In the genomic region with DNA sequence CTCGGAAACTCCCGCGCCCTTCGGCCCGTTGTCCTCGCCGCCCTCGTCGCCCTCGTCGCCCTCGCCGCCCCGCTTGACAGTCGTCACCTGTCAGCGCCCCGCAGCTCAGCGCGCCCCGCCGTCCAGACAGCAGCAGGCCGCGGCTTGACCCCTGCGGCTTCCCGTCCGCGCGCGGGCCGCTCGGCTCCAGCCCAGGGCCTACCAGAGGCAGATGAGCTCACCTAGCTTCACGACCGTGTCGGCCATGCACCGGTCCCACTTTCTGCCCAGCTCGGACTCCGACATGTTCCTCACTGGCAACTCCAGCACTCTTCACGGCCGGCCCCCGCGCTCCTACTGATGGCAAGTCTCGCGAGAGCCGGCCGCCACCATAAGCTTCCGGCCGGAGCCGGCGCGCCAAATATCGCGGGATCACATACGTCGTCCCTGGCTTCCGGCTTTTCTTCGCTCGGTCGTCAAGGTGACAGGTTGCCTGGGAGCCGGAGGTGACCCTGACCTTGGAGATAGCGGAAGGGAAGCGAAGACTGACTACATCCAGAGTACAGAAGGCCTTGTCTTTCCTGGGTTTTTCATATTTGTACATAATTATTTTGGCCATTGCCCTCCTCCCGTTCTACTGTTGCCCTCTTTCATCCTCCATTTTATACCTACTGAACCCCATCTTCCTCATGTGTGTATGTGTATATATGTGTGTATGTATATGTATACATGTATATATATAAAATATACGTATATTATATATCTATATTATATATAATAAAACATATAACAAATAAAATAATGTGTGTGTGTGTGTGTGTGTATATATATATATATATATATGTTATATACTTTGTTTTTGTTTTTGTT, we compare ENCODE assay signal across 7 mouse cellular contexts. TPM values are rescaled to one million over a fixed set of nuclear protein-coding genes. Genes with fewer than 3 reads are reported as not detected.
DNase-seq lines count a peak whose midpoint lies in the region; ATAC-seq and TF ChIP-seq lines count a peak whose summit lies in the region.

A gene (minus strand): TSS at position 413 of the 849 bp plus-strand sequence.

- under 1% methylated on average over 63 of the region's 63 CpGs for WGBS in embryonic facial prominence, embryonic 10.5 days
- under 1% methylated on average over 62 of the region's 63 CpGs for WGBS in intestine, postnatal 0 days
- WGBS in midbrain, embryonic 12.5 days = under 1% methylated on average over 63 of the region's 63 CpGs
- WGBS in small intestine, adult 2 months = under 1% methylated on average over 61 of the region's 63 CpGs

- H3K4me3 ChIP-seq in embryonic facial prominence, embryonic 10.5 days = peak within 1 kb of the TSS; percentile 76
- peak within 1 kb of the TSS; percentile 91 for H3K4me3 ChIP-seq in intestine, postnatal 0 days (ENCODE audit: low read depth, low read length)
- H3K4me3 ChIP-seq in midbrain, embryonic 12.5 days = peak within 1 kb of the TSS; percentile 98
- peak within 1 kb of the TSS; percentile 91 for H3K4me3 ChIP-seq in small intestine, adult 2 months (ENCODE audit: low read depth, low read length)

- peaks cover 28% of the 10 kb centered on the region for H3K4me1 ChIP-seq in embryonic facial prominence, embryonic 10.5 days
- H3K4me1 ChIP-seq in intestine, postnatal 0 days (replicated peaks; ENCODE audit: control insufficient read depth, insufficient read depth, low read length) = no peaks in the 10 kb centered on the region
- H3K4me1 ChIP-seq in midbrain, embryonic 12.5 days = peaks cover 18% of the 10 kb centered on the region
- peaks cover under 1% of the 10 kb centered on the region; the same call in 1 of the 2 replicates for H3K4me1 ChIP-seq in small intestine, adult 2 months (ENCODE audit: control insufficient read depth, insufficient read depth, insufficient read length, low read length)

- H3K9me3 ChIP-seq in embryonic facial prominence, embryonic 10.5 days = peaks cover 6% of the 10 kb centered on the region; the same call in 1 of the 2 replicates
- H3K9me3 ChIP-seq in intestine, postnatal 0 days (ENCODE audit: control insufficient read depth) = no peaks in the 10 kb centered on the region
- H3K9me3 ChIP-seq in midbrain, embryonic 12.5 days = no peaks in the 10 kb centered on the region

- TF ChIP-seq CTCF in intestine, postnatal 0 days (IDR thresholded peaks at IDR 0.05; ENCODE audit: low read depth) = no peak
- TF ChIP-seq CTCF in small intestine, adult 2 months (IDR thresholded peaks at IDR 0.05; ENCODE audit: extremely low read depth, insufficient read length, insufficient replicate concordance, low read depth, low read length) = no peak

- intact Hi-C loops in left cerebral cortex, postnatal 4 days (cut with DNase I) = no loop called here

- H3K4me2 ChIP-seq in intestine, postnatal 0 days (replicated peaks; ENCODE audit: low read depth) = peak within 1 kb of the TSS; percentile 72
- H3K4me2 ChIP-seq in midbrain, embryonic 12.5 days (replicated peaks) = peak within 1 kb of the TSS; percentile 97

- peak; percentile 99 for DNase-seq in adrenal gland, postnatal 10 days
- peak; percentile 97 for DNase-seq in embryonic facial prominence, embryonic 10.5 days (ENCODE audit: low spot score)
- no peak for DNase-seq in gonadal fat pad, adult 2 months (ENCODE audit: low read depth)
- DNase-seq in left cerebral cortex, postnatal 4 days = peak; percentile 98

- peak within 1 kb of the TSS; percentile 94 for H3K9ac ChIP-seq in intestine, postnatal 0 days (ENCODE audit: low read depth, low read length)
- H3K9ac ChIP-seq in midbrain, embryonic 12.5 days (replicated peaks) = peak within 1 kb of the TSS; percentile 96

- H3K27me3 ChIP-seq in embryonic facial prominence, embryonic 10.5 days (replicated peaks; ENCODE audit: low read depth, poor library complexity, severe bottlenecking) = no peaks in the 10 kb centered on the region
- H3K27me3 ChIP-seq in intestine, postnatal 0 days (replicated peaks; ENCODE audit: control insufficient read depth, insufficient read depth, low read length) = no peaks in the 10 kb centered on the region
- H3K27me3 ChIP-seq in midbrain, embryonic 12.5 days = no peaks in the 10 kb centered on the region
- H3K27me3 ChIP-seq in small intestine, adult 2 months (ENCODE audit: control insufficient read depth, insufficient read depth, low read length) = no peaks in the 10 kb centered on the region

- peak within 1 kb of the TSS; percentile 90 for H3K27ac ChIP-seq in embryonic facial prominence, embryonic 10.5 days (replicated peaks)
- peak within 1 kb of the TSS; percentile 95 for H3K27ac ChIP-seq in intestine, postnatal 0 days (ENCODE audit: low read depth, low read length)
- peak within 1 kb of the TSS; percentile 88 for H3K27ac ChIP-seq in midbrain, embryonic 12.5 days (replicated peaks)
- H3K27ac ChIP-seq in small intestine, adult 2 months (ENCODE audit: insufficient read depth, low read depth, low read length) = peak within 1 kb of the TSS; percentile 83

- peaks cover 13% of the 10 kb centered on the region for H3K36me3 ChIP-seq in embryonic facial prominence, embryonic 10.5 days (replicated peaks)
- H3K36me3 ChIP-seq in intestine, postnatal 0 days (ENCODE audit: control insufficient read depth, insufficient read depth) = no peaks in the 10 kb centered on the region
- H3K36me3 ChIP-seq in midbrain, embryonic 12.5 days = peaks cover 6% of the 10 kb centered on the region; the same call in 1 of the 2 replicates
- no peaks in the 10 kb centered on the region for H3K36me3 ChIP-seq in small intestine, adult 2 months (ENCODE audit: control insufficient read depth, insufficient read depth, low read length)

- peak; percentile 97 for ATAC-seq in intestine, postnatal 0 days
- peak; percentile 97 for ATAC-seq in midbrain, embryonic 12.5 days (ENCODE audit: low FRiP score, low read depth)

- peak; percentile 85 for TF ChIP-seq POLR2A in small intestine, adult 2 months (IDR thresholded peaks at IDR 0.05; ENCODE audit: low read depth, low read length)

RNA-seq across cellular contexts. Expression of the gene that starts here (rescaled TPM):
- 100 to 1,000 TPM; 572 to 632 TPM for total RNA-seq in adrenal gland, postnatal 10 days (2021)
- polyA plus RNA-seq in embryonic facial prominence, embryonic 10.5 days (2016; fragmentation: Nextera tagmentation; extraction: Ambion mirVana) = 431 and 444 TPM in 2 replicates
- 47.5 and 68.2 TPM in 2 replicates for polyA plus RNA-seq in gonadal fat pad, adult 2 months (2012; rRNA removed)
- 820 and 852 TPM in 2 replicates for polyA plus RNA-seq in intestine, postnatal 0 days (2015; fragmentation: Nextera tagmentation; extraction: Ambion mirVana)
- 100 to 1,000 TPM; 184 TPM for total RNA-seq in left cerebral cortex, postnatal 4 days (2021)
- polyA plus RNA-seq in midbrain, embryonic 12.5 days (2016; fragmentation: Nextera tagmentation; extraction: Ambion mirVana) = 382 and 402 TPM in 2 replicates
- polyA plus RNA-seq in small intestine, adult 2 months (2012; rRNA removed) = 15.4 and 29.4 TPM in 2 replicates
